ENCODE assay signal across 14 mouse cellular contexts in the genomic region with DNA sequence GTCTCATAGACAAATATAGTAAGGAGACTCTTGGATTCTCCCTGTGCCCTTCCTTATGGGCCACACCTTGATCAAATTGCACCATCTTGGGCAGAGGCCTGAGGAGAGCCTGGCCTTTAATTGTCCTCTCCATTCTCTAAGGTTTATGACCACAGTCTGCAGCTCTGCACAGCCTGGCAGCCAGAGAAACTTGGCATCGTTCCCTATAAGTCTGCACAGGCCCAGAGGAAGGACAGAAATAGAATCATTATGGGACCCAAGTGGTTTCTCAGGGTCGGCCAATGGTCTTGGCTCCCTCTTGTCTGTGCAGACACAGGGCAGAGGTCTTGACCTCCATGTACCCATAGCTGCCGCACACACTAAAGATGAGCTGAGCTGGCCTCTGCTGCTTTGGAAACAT. TPM values are rescaled to one million over a fixed set of nuclear protein-coding genes. Genes with fewer than 3 reads are reported as not detected.
"Had no signal": no experiment of that assay in that cellular context is flagged by ENCODE, and none has a peak within 500 bp of the region (broad histone marks: within the 10 kb centered on the region; RNA-seq: fewer than 3 reads in every experiment).

No protein-coding gene starts in this region.

RNA-seq across cellular contexts. Expression of gene Vmn1r233, which starts 55.1 kb away (rescaled TPM):
- polyA plus RNA-seq: limb, embryonic 12.5 days; limb, embryonic 15.5 days; liver, embryonic 11.5 days; liver, embryonic 14.5 days; liver, postnatal 0 days; lung, embryonic 14.5 days; macrophage; midbrain, embryonic 10.5 days; midbrain, embryonic 13.5 days; midbrain, embryonic 16.5 days; myocyte; neural tube, embryonic 13.5 days; stomach, embryonic 15.5 days; thymus, postnatal 0 days had no signal
